Mouse (Mus musculus) liver, adult 2 months (tissue): ENCODE results near the gene Sema4b. TPM values are rescaled to one million over a fixed set of nuclear protein-coding genes. Genes with fewer than 3 reads are reported as not detected.

Source experiments
- DNase-seq: peaks from one replicate; pipeline ENCODE4 v3.0.0-alpha.2; 2011; ENCODE audit warnings: low read depth, low spot score; ENCODE audit errors: extremely low read depth
- H3K27ac ChIP-seq: fragments of 200-500 bp; replicated peaks from 2 replicates; pipeline ENCODE4 v1.5.1; 2012; ENCODE audit warnings: low read depth, mild to moderate bottlenecking, control low read depth, inconsistent platforms, low read length; ENCODE audit not compliant: insufficient read depth
- H3K27me3 ChIP-seq: fragments of 200-500 bp; 2 replicates; pipeline ENCODE4 v1.6.1; 2012; ENCODE audit warnings: mild to moderate bottlenecking, moderate library complexity, low read length, inconsistent platforms; ENCODE audit not compliant: control insufficient read depth, insufficient read depth
- H3K36me3 ChIP-seq: fragments of 200-500 bp; 2 replicates; pipeline ENCODE4 v1.6.1; 2012; ENCODE audit warnings: low read length, inconsistent platforms; ENCODE audit not compliant: control insufficient read depth, insufficient read depth
- H3K4me1 ChIP-seq: fragments of 200-500 bp; 2 replicates; pipeline ENCODE4 v1.6.1; 2011; ENCODE audit warnings: low read length; ENCODE audit not compliant: control insufficient read depth, insufficient read depth
- H3K4me3 ChIP-seq: fragments of 200-500 bp; 2 replicates; pipeline ENCODE4 v1.5.1; 2011; ENCODE audit warnings: low read depth, mild to moderate bottlenecking, control low read depth, low read length, moderate library complexity; ENCODE audit not compliant: insufficient read depth
- H3K79me2 ChIP-seq: fragments of 200-500 bp; 2 replicates; pipeline ENCODE4 v1.6.1; 2012; ENCODE audit warnings: inconsistent platforms, mild to moderate bottlenecking, low read length, moderate library complexity; ENCODE audit not compliant: control insufficient read depth, insufficient read depth
- H3K9ac ChIP-seq: fragments of 200-500 bp; 2 replicates; pipeline ENCODE4 v1.6.1; 2012; ENCODE audit warnings: low read depth, mild to moderate bottlenecking, control low read depth, inconsistent platforms, low read length
- CTCF ChIP-seq: fragments of 200-500 bp; IDR thresholded peaks from 2 replicates; pipeline ENCODE4 v1.5.1; 2011; ENCODE audit warnings: low read depth, low read length, control low read depth
- POLR2A ChIP-seq: fragments of 200-500 bp; IDR thresholded peaks from 2 replicates; pipeline ENCODE4 v1.6.1; 2011; ENCODE audit warnings: low read length, control low read depth; ENCODE audit not compliant: insufficient read depth; ENCODE audit errors: extremely low read depth
- WGBS: fragments of 180-500 bp; shearing (Covaris S2); methylation state at CpG from one replicate; pipeline ENCODE4 v1.1.7; 2018; 5-methylcytosine and 5-hydroxymethylcytosine counted together
- polyA plus RNA-seq: library from polyadenylated mRNA; depleted of rRNA; stranded (reverse); fragments of >200 nt; gene quantifications from 2 replicates; pipeline ENCODE4 v1.2.3, GENCODE M21; 2012
- total RNA-seq: library from RNA; depleted of rRNA; stranded (reverse); fragments of >200 nt; gene quantifications from 2 replicates; pipeline ENCODE4 v1.2.3, GENCODE M21; 2014

Sema4b gene
- total and polyA plus RNA-seq, 2 experiments, result 3.7 to 4.4 TPM

- peak within 1 kb of the TSS; percentile 74 for H3K27ac ChIP-seq
- H3K4me1 ChIP-seq, result peaks cover 9% of the 10 kb centered on the region
- H3K79me2 ChIP-seq, result peaks cover 13% of the 10 kb centered on the region; the same call in 1 of the 2 replicates
- no peaks in the 10 kb centered on the region for H3K27me3 ChIP-seq
- under 1% methylated on average over 56 of the region's 56 CpGs for WGBS
- peak within 1 kb of the TSS; percentile 83 for H3K9ac ChIP-seq
- TF ChIP-seq POLR2A (peak; percentile 58; the same call in 1 of the 2 replicates), CTCF (no peak)
- H3K4me3 ChIP-seq, result peak within 1 kb of the TSS; percentile 71
- no peaks in the 10 kb centered on the region for H3K36me3 ChIP-seq
- peak; percentile 79 for DNase-seq
Measured at GRCm38 (mm10) chr7:80232489-80233029, 45.9 kb downstream of the Sema4b start, which contains the start of the genes Cib1 and Gdpgp1. Cib1 (minus strand) TSS chr7:80232813. Gdpgp1 (plus strand) TSS chr7:80232865.

DNA sequence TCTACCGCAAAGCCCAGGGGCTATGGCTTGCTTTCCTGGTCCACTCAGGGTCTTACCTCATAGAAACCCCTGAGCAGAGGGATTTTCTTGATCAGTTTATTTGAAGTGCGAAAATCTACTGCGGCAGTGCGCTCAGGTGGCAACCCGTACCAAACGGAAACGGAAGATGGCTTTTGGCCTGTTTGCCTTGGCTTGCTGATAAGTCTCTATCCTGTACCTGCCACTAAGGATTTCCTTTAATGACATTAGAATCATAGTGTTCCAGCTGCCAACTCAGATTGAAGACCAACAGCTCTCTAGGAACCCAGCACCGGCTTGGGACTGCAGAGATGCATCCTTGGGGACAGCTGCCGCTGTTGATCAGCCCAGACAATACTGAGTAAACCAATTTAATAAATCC is 47.2 kb downstream of the Sema4b start:
- no peak overlapping the region for H3K9ac ChIP-seq
- WGBS, result 35% methylated on average over 9 of the region's 9 CpGs
- H3K4me1 ChIP-seq, result peaks cover 9% of the 10 kb centered on the region
- TF ChIP-seq POLR2A (no peak), CTCF (no peak)
- no peaks in the 10 kb centered on the region for H3K27me3 ChIP-seq
- peaks cover 13% of the 10 kb centered on the region; the same call in 1 of the 2 replicates for H3K79me2 ChIP-seq
- peak; percentile 54 for DNase-seq
- H3K36me3 ChIP-seq, result peaks cover 4% of the 10 kb centered on the region; the same call in 1 of the 2 replicates
- no peak overlapping the region for H3K27ac ChIP-seq
- H3K4me3 ChIP-seq, result no peak overlapping the region

- Histone ChIP-seq H3K4me1 (peaks cover 20% of the 10 kb centered on the region), H3K27ac (no peak overlapping the region), H3K9ac (no peak overlapping the region), H3K4me3 (no peak overlapping the region), H3K79me2 (peaks cover 6% of the 10 kb centered on the region; the same call in 1 of the 2 replicates), H3K36me3 (peaks cover 11% of the 10 kb centered on the region; the same call in 1 of the 2 replicates), H3K27me3 (no peaks in the 10 kb centered on the region)
- TF ChIP-seq POLR2A, result no peak
- no peak for TF ChIP-seq CTCF
- DNase-seq, result no peak
- 92% methylated on average over 10 of the region's 10 CpGs for WGBS
Measured at GRCm38 (mm10) chr7:80238542-80238941, 51.9 kb downstream of the Sema4b start.

- no peaks in the 10 kb centered on the region for H3K27me3 ChIP-seq
- 14% methylated on average over 4 of the region's 4 CpGs for WGBS
- peak; percentile 91 for DNase-seq
Measured at GRCm38 (mm10) chr7:80241661-80242060, 55.0 kb downstream of the Sema4b start.

DNA sequence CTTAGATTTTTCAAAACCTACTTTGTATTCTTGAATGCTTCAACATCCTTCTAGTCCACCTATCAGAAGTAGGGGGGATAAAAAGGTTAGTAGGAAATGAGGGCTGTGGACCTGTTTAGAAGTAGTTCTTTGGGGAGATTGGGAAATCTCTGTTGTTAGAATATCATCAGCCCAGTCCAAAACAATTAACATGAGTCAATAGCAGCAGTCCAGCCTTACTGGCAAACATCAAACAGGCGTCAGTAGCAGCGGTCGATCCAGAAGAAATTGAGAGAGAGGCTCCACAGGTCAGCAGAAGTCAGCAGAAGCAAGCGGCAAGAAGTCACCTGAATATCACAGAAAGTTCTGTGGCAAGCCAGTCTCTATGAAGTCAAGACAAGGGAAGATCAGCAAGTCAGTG is 58.2 kb downstream of the Sema4b start:
- peak; percentile 91 for DNase-seq
- Histone ChIP-seq H3K9ac (no peak overlapping the region), H3K27me3 (no peaks in the 10 kb centered on the region), H3K36me3 (peaks cover 2% of the 10 kb centered on the region; the same call in 1 of the 2 replicates), H3K4me1 (peaks cover 19% of the 10 kb centered on the region), H3K27ac (peak overlapping the region; percentile 68), H3K79me2 (no peaks in the 10 kb centered on the region), H3K4me3 (no peak overlapping the region)
- TF ChIP-seq POLR2A (no peak), CTCF (no peak)
- 37% methylated on average over 4 of the region's 4 CpGs for WGBS

More at GRCm38 (mm10) chr7:80241661-80242060, 55.0 kb downstream of the Sema4b start:
- H3K4me3 ChIP-seq, result no peak overlapping the region
- H3K9ac ChIP-seq, result no peak overlapping the region
- peak overlapping the region; percentile 72 for H3K27ac ChIP-seq
- H3K4me1 ChIP-seq, result peaks cover 19% of the 10 kb centered on the region
- TF ChIP-seq POLR2A, result no peak
- TF ChIP-seq CTCF, result no peak
- H3K79me2 ChIP-seq, result no peaks in the 10 kb centered on the region
- peaks cover 11% of the 10 kb centered on the region; the same call in 1 of the 2 replicates for H3K36me3 ChIP-seq

DNA sequence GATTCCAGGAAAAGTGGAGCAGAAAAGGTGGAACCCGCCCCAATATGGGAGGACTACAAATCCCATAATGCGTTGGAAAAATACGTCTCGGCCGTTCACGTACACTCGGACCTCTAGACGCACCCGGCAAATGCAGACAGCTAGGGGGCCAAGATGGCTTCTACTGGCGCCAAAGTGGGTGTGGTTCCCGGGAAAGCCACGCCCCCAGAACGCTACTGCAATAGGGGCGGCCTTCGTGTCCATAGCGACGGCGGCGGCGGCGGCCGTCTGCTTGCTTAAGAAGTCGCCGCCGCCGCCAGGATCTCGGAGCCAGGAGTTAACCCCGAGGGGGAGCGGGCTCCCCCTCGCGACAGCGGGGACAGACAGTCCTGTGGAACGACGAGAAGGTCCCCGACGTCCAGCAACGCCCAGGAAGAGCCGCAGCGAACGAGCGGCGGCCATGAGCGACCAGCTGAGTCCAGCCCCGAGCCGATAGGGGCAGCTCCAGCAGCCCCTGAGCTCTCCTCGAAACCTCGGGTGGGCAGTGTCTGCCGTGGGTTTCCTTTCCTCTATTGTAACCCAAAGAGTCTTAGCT is 59.6 kb downstream of the Sema4b start, which contains the start of gene Ttll13:
Gene Ttll13, plus strand, starts transcription at position 229 of the 574 bp plus-strand sequence.
- WGBS, result under 1% methylated on average over 48 of the region's 48 CpGs
- Histone ChIP-seq H3K4me1 (peaks cover 12% of the 10 kb centered on the region), H3K27me3 (no peaks in the 10 kb centered on the region), H3K9ac (peak within 1 kb of the TSS; percentile 72), H3K27ac (peak within 1 kb of the TSS; percentile 75), H3K79me2 (no peaks in the 10 kb centered on the region), H3K36me3 (no peaks in the 10 kb centered on the region), H3K4me3 (peak within 1 kb of the TSS; percentile 71)
- DNase-seq, result peak; percentile 90
- TF ChIP-seq POLR2A (0 out of 2 replicates have a peak, but pooled peaks have one; percentile 34), CTCF (peak; percentile 49)
